Mouse (Mus musculus) liver, postnatal 0 days (tissue): ENCODE measurements at regions not wholly inside any gene's neighbourhood (a gene's known extent, or its start where the extent isn't known, plus 50 kb on each side); places are given as distances from the start of the nearest gene placed in this dataset.

Source experiments
- CTCF ChIP-seq: sonication (generic); IDR thresholded peaks from 2 replicates; pipeline ENCODE4 v1.5.1; 2016; ENCODE audit warnings: antibody characterized with exemption, low read depth
- EP300 ChIP-seq: IDR thresholded peaks from 2 replicates; pipeline ENCODE4 v1.6.1; 2016; ENCODE audit warnings: antibody characterized with exemption, low read depth, mild to moderate bottlenecking

DNA sequence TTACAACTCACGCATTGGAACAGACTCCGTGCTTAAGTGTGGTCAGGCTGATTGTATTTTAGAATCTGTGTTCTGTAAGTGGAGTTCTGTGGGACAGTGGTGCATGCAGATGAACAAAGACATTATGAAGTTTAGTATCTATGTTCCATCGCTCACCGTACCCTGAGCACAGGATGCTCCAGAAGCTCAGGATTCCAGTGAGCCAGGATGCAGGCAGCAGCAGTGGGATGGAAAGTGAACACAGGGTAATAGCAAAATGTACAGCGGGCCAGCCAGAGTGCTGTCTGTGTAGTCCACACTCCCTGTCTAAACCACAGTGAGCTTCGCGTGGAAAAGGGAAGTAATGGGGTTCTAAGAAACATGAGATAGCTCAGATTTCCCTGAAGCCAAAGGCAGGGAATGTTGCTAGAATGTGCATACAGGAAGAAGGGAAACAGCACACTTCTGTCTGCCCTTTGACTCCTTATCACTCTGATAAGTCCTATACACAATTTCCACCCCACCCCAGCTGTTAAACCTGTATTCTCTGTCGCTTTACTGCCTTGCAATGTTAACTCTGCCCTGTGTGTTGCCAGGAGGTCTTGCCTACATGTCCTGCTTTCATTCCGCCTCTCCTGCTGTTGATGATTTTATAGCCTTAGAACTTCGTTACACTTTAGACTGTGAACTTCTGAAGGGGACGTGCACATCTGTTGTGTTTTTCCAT is 178.3 kb upstream of the Btg1 start:
- TF ChIP-seq CTCF = no peak
- TF ChIP-seq EP300 = no peak
